Comparison of ENCODE assay signal across 7 mouse cellular contexts in genomic region chr17:34038878-34039561, GRCm38 (mm10). TPM values are rescaled to one million over a fixed set of nuclear protein-coding genes. Genes with fewer than 3 reads are reported as not detected.
DNase-seq lines count a peak whose midpoint lies in the region; ATAC-seq and TF ChIP-seq lines count a peak whose summit lies in the region.

Gene Col11a2 (plus strand): TSS chr17:34039437.

- peak within 1 kb of the TSS; percentile 19 for H3K4me3 ChIP-seq in embryonic facial prominence, embryonic 12.5 days
- peak within 1 kb of the TSS; percentile 29 for H3K4me3 ChIP-seq in hindbrain, embryonic 13.5 days
- peak within 1 kb of the TSS; percentile 41 for H3K4me3 ChIP-seq in limb, embryonic 14.5 days (replicated peaks; ENCODE audit: low read length)

- H3K36me3 ChIP-seq in embryonic facial prominence, embryonic 12.5 days = peaks cover 38% of the 10 kb centered on the region
- peaks cover 41% of the 10 kb centered on the region for H3K36me3 ChIP-seq in hindbrain, embryonic 13.5 days
- H3K36me3 ChIP-seq in limb, embryonic 14.5 days (ENCODE audit: control insufficient read depth, insufficient read depth, low read length) = peaks cover 39% of the 10 kb centered on the region

- intact Hi-C loops in left cerebral cortex, postnatal 4 days (cut with DNase I) = loop anchor here (5.0 kb wide), 1 partner anchor 78 kb away; the partner anchor contains the start of gene H2-DMa

- no peaks in the 10 kb centered on the region for H3K9me3 ChIP-seq in embryonic facial prominence, embryonic 12.5 days
- no peaks in the 10 kb centered on the region for H3K9me3 ChIP-seq in hindbrain, embryonic 13.5 days
- H3K9me3 ChIP-seq in limb, embryonic 14.5 days (ENCODE audit: control insufficient read depth, low read length) = no peaks in the 10 kb centered on the region

- peak within 1 kb of the TSS; percentile 30 for H3K9ac ChIP-seq in embryonic facial prominence, embryonic 12.5 days
- H3K9ac ChIP-seq in hindbrain, embryonic 13.5 days = peak within 1 kb of the TSS; percentile 68
- H3K9ac ChIP-seq in limb, embryonic 14.5 days (ENCODE audit: low read depth, low read length, severe bottlenecking) = peak within 1 kb of the TSS; percentile 56

- ATAC-seq in embryonic facial prominence, embryonic 12.5 days (ENCODE audit: insufficient number of reproducible peaks, insufficient read depth, low FRiP score, low TSS enrichment) = 0 out of 2 replicates have a peak, but pooled peaks have one; percentile 11
- ATAC-seq in hindbrain, embryonic 13.5 days (ENCODE audit: low FRiP score) = peak; percentile 63
- peak; percentile 35 for ATAC-seq in limb, embryonic 14.5 days (ENCODE audit: low FRiP score, low read depth)

- peak; percentile 15 for DNase-seq in left cerebral cortex, adult 11 months (ENCODE audit: low spot score)
- no peak for DNase-seq in left cerebral cortex, postnatal 4 days
- no peak for DNase-seq in limb, embryonic 14.5 days (ENCODE audit: low spot score)
- DNase-seq in retina, postnatal 7 days (ENCODE audit: low read depth, low spot score) = peak; percentile 30
- no peak for DNase-seq in ovary, postnatal 36 days (ENCODE audit: low spot score)

- peaks cover 25% of the 10 kb centered on the region for H3K4me1 ChIP-seq in embryonic facial prominence, embryonic 12.5 days
- peaks cover 45% of the 10 kb centered on the region for H3K4me1 ChIP-seq in hindbrain, embryonic 13.5 days (replicated peaks)
- H3K4me1 ChIP-seq in limb, embryonic 14.5 days (ENCODE audit: control insufficient read depth, insufficient read depth, low read length) = peaks cover 16% of the 10 kb centered on the region

- H3K4me2 ChIP-seq in embryonic facial prominence, embryonic 12.5 days (replicated peaks) = peak within 1 kb of the TSS; percentile 45
- peak within 1 kb of the TSS; percentile 54 for H3K4me2 ChIP-seq in hindbrain, embryonic 13.5 days
- peak within 1 kb of the TSS; percentile 47 for H3K4me2 ChIP-seq in limb, embryonic 14.5 days (replicated peaks; ENCODE audit: low read depth, low read length, severe bottlenecking)

- peaks cover 25% of the 10 kb centered on the region for H3K27me3 ChIP-seq in embryonic facial prominence, embryonic 12.5 days
- peaks cover 12% of the 10 kb centered on the region; the same call in 1 of the 2 replicates for H3K27me3 ChIP-seq in hindbrain, embryonic 13.5 days
- no peaks in the 10 kb centered on the region for H3K27me3 ChIP-seq in limb, embryonic 14.5 days (ENCODE audit: control insufficient read depth, insufficient read depth, low read length)

- 10% methylated on average over 28 of the region's 28 CpGs for whole genome bisulfite sequencing in embryonic facial prominence, embryonic 12.5 days
- 12% methylated on average over 28 of the region's 28 CpGs for WGBS in hindbrain, embryonic 13.5 days
- WGBS in limb, embryonic 14.5 days = 5% methylated on average over 25 of the region's 28 CpGs

- H3K27ac ChIP-seq in embryonic facial prominence, embryonic 12.5 days = no peak within 1 kb of the TSS
- H3K27ac ChIP-seq in hindbrain, embryonic 13.5 days = 0 out of 2 replicates have a peak within 1 kb of the TSS, but pooled peaks have one; percentile 1
- peak within 1 kb of the TSS; percentile 63 for H3K27ac ChIP-seq in limb, embryonic 14.5 days (replicated peaks; ENCODE audit: low read depth, low read length)

- TF ChIP-seq POLR2A in limb, embryonic 14.5 days (IDR thresholded peaks at IDR 0.05; ENCODE audit: borderline replicate concordance, extremely low read depth, insufficient read depth, insufficient read length) = no peak

RNA-seq across cellular contexts. Expression of gene Col11a2, which starts in this region (rescaled TPM):
- 1 to 10 TPM; 6.8 to 9.8 TPM for total RNA-seq in left cerebral cortex, postnatal 4 days (2021)
- polyA plus RNA-seq in embryonic facial prominence, embryonic 12.5 days (2016; fragmentation: Nextera tagmentation; extraction: Ambion mirVana) = 7.2 and 14.8 TPM in 2 replicates
- 3.2 and 3.8 TPM in 2 replicates for polyA plus RNA-seq in hindbrain, embryonic 13.5 days (2015; fragmentation: Nextera tagmentation; extraction: Ambion mirVana)
- polyA plus RNA-seq in limb, embryonic 14.5 days (2012; rRNA removed) = 201 and 242 TPM in 2 replicates
- polyA plus RNA-seq in limb, embryonic 14.5 days (2014; fragmentation: Nextera tagmentation; extraction: Ambion mirVana) = 71.6 and 72.1 TPM in 2 replicates

Comparison
In these comparisons a context has a peak if more than half of its experiments do, and no peak if none do; other contexts are left out.
1. DNase-seq: peak in left cerebral cortex, adult 11 months (single experiment) and retina, postnatal 7 days (single experiment); none in left cerebral cortex, postnatal 4 days (single experiment), limb, embryonic 14.5 days (single experiment) and ovary, postnatal 36 days (single experiment).
2. ATAC-seq: peak in every context shown above with its lines; median percentile 63 in hindbrain, embryonic 13.5 days; 35 in limb, embryonic 14.5 days; 11 in embryonic facial prominence, embryonic 12.5 days.
3. Peak in every context shown above with its lines, with median percentiles within 50 percentile points of each other: H3K4me2 ChIP-seq, H3K4me3 ChIP-seq and H3K9ac ChIP-seq.